Mouse (Mus musculus) E14TG2a.4 (cell line): ENCODE measurements around the gene Tsc22d2.

Source experiments
- H3K27me3 ChIP-seq: 2 replicates; pipeline ENCODE4 v1.6.1; 2014; ENCODE audit warnings: low read length, control low read depth; ENCODE audit not compliant: insufficient read depth
- H3K36me3 ChIP-seq: 2 replicates; pipeline ENCODE4 v1.6.1; 2014; ENCODE audit warnings: low read length, control low read depth; ENCODE audit not compliant: insufficient read depth
- H3K4me1 ChIP-seq: replicated peaks from 2 replicates; pipeline ENCODE4 v1.6.1; 2014; ENCODE audit warnings: low read depth, low read length, control low read depth
- H3K4me3 ChIP-seq: replicated peaks from 2 replicates; pipeline ENCODE4 v1.5.1; 2014; ENCODE audit warnings: mild to moderate bottlenecking, low read length
- H3K9me3 ChIP-seq: 2 replicates; pipeline ENCODE4 v1.6.1; 2014; ENCODE audit warnings: low read length, control low read depth
- CTCF ChIP-seq: conservative IDR thresholded peaks from 2 replicates; pipeline ENCODE4 v1.5.1; 2014; ENCODE audit warnings: low read length
- NANOG ChIP-seq: IDR thresholded peaks from 2 replicates; pipeline ENCODE4 v1.6.1; 2014; ENCODE audit warnings: borderline replicate concordance, low read length, mixed read lengths
- POU5F1 ChIP-seq: IDR thresholded peaks from 2 replicates; pipeline ENCODE4 v1.6.1; 2014; ENCODE audit warnings: low read length, borderline replicate concordance

The Tsc22d2 gene

GRCm38 (mm10) chr3:58416726-58417437 is 2.4 kb downstream of the Tsc22d2 start:
- Histone ChIP-seq H3K27me3 (peaks cover 10% of the 10 kb centered on the region), H3K36me3 (peaks cover 19% of the 10 kb centered on the region), H3K9me3 (no peaks in the 10 kb centered on the region), H3K4me3 (peak overlapping the region; percentile 92), H3K4me1 (peaks cover 37% of the 10 kb centered on the region)
- TF ChIP-seq POU5F1 (no peak), NANOG (no peak), CTCF (no peak)

- Histone ChIP-seq H3K4me3 (no peak overlapping the region), H3K27me3 (peaks cover 10% of the 10 kb centered on the region), H3K4me1 (peaks cover 29% of the 10 kb centered on the region), H3K9me3 (no peaks in the 10 kb centered on the region), H3K36me3 (peaks cover 19% of the 10 kb centered on the region)
- TF ChIP-seq NANOG, result no peak
- TF ChIP-seq POU5F1, result no peak
- TF ChIP-seq CTCF, result no peak
Observed at GRCm38 (mm10) chr3:58418724-58419705, 4.5 kb downstream of the Tsc22d2 start.

GRCm38 (mm10) chr3:58428861-58429260 is 14.3 kb downstream of the Tsc22d2 start:
- TF ChIP-seq CTCF (no peak), POU5F1 (no peak), NANOG (no peak)
- no peaks in the 10 kb centered on the region for H3K9me3 ChIP-seq
- no peak overlapping the region for H3K4me3 ChIP-seq
- H3K4me1 ChIP-seq, result no peaks in the 10 kb centered on the region
- no peaks in the 10 kb centered on the region for H3K36me3 ChIP-seq
- H3K27me3 ChIP-seq, result no peaks in the 10 kb centered on the region

- no peak overlapping the region for H3K4me3 ChIP-seq
- no peaks in the 10 kb centered on the region for H3K27me3 ChIP-seq
- H3K4me1 ChIP-seq, result no peaks in the 10 kb centered on the region
- H3K9me3 ChIP-seq, result no peaks in the 10 kb centered on the region
- TF ChIP-seq CTCF (no peak), NANOG (no peak), POU5F1 (no peak)
- no peaks in the 10 kb centered on the region for H3K36me3 ChIP-seq
Observed at GRCm38 (mm10) chr3:58434414-58434813, 19.9 kb downstream of the Tsc22d2 start.

- Histone ChIP-seq H3K36me3 (peaks cover 7% of the 10 kb centered on the region; the same call in 1 of the 2 replicates), H3K4me3 (no peak overlapping the region), H3K27me3 (no peaks in the 10 kb centered on the region), H3K9me3 (no peaks in the 10 kb centered on the region), H3K4me1 (peaks cover 2% of the 10 kb centered on the region)
- TF ChIP-seq NANOG (no peak), CTCF (peak; percentile 67), POU5F1 (no peak)
Observed at GRCm38 (mm10) chr3:58448230-58448629, 33.7 kb downstream of the Tsc22d2 start.

- Histone ChIP-seq H3K4me3 (no peak overlapping the region), H3K36me3 (peaks cover 7% of the 10 kb centered on the region; the same call in 1 of the 2 replicates), H3K9me3 (no peaks in the 10 kb centered on the region), H3K4me1 (peaks cover 6% of the 10 kb centered on the region), H3K27me3 (no peaks in the 10 kb centered on the region)
- TF ChIP-seq NANOG (no peak), CTCF (no peak), POU5F1 (no peak)
Observed at GRCm38 (mm10) chr3:58449487-58449886, 35.0 kb downstream of the Tsc22d2 start.

GRCm38 (mm10) chr3:58454414-58455205 is 40.1 kb downstream of the Tsc22d2 start:
- no peak for TF ChIP-seq NANOG
- no peak for TF ChIP-seq CTCF
- no peak for TF ChIP-seq POU5F1
- Histone ChIP-seq H3K27me3 (no peaks in the 10 kb centered on the region), H3K9me3 (no peaks in the 10 kb centered on the region), H3K4me1 (peaks cover 6% of the 10 kb centered on the region), H3K4me3 (no peak overlapping the region), H3K36me3 (peaks cover 10% of the 10 kb centered on the region)

GRCm38 (mm10) chr3:58455255-58455654 is 40.7 kb downstream of the Tsc22d2 start:
- TF ChIP-seq POU5F1 (no peak), CTCF (no peak)
- Histone ChIP-seq H3K27me3 (no peaks in the 10 kb centered on the region), H3K4me3 (no peak overlapping the region), H3K36me3 (peaks cover 15% of the 10 kb centered on the region), H3K9me3 (no peaks in the 10 kb centered on the region), H3K4me1 (peaks cover 6% of the 10 kb centered on the region)
